Mouse (Mus musculus) stomach, embryonic 15.5 days (tissue): ENCODE data around the gene Iqca. TPM values are rescaled to one million over a fixed set of nuclear protein-coding genes. Genes with fewer than 3 reads are reported as not detected.

Experiments used
- ATAC-seq: fragments of 200-750 bp; cut with Nextera tagmentation; 2 replicates; pipeline ENCODE4 v1.8.0; 2017; ENCODE audit warnings: low read depth, moderate number of reproducible peaks, moderate TSS enrichment; ENCODE audit not compliant: insufficient read depth, low FRiP score
- H3K27ac ChIP-seq: fragments of 300-500 bp; sonication (generic); 2 replicates; pipeline ENCODE4 v1.5.1; 2015; ENCODE audit warnings: mild to moderate bottlenecking, inconsistent platforms
- H3K27me3 ChIP-seq: fragments of 300-500 bp; sonication (generic); replicated peaks from 2 replicates; pipeline ENCODE4 v1.6.1; 2015; ENCODE audit warnings: inconsistent platforms
- H3K36me3 ChIP-seq: fragments of 300-500 bp; sonication (generic); 2 replicates; pipeline ENCODE4 v1.6.1; 2015; ENCODE audit warnings: inconsistent platforms
- H3K4me1 ChIP-seq: fragments of 300-500 bp; sonication (generic); 2 replicates; pipeline ENCODE4 v1.6.1; 2015; ENCODE audit warnings: inconsistent platforms
- H3K4me2 ChIP-seq: fragments of 300-500 bp; sonication (generic); 2 replicates; pipeline ENCODE4 v1.6.1; 2015; ENCODE audit warnings: mild to moderate bottlenecking, inconsistent platforms
- H3K4me3 ChIP-seq: fragments of 300-500 bp; sonication (generic); replicated peaks from 2 replicates; pipeline ENCODE4 v1.5.1; 2015; ENCODE audit warnings: inconsistent platforms
- H3K9ac ChIP-seq: fragments of 300-500 bp; sonication (generic); 2 replicates; pipeline ENCODE4 v1.6.1; 2015; ENCODE audit warnings: inconsistent platforms
- H3K9me3 ChIP-seq: fragments of 300-500 bp; sonication (generic); 2 replicates; pipeline ENCODE4 v1.6.1; 2016; ENCODE audit warnings: inconsistent platforms
- WGBS: fragments of 180-500 bp; shearing (Covaris S2); methylation state at CpG from one replicate; pipeline ENCODE4 v1.1.7; 2015; 5-methylcytosine and 5-hydroxymethylcytosine counted together
- polyA plus RNA-seq: library from polyadenylated mRNA; unstranded; fragments of >200 nt; fragmentation: Nextera tagmentation; extraction: Ambion mirVana; gene quantifications from 2 replicates; pipeline ENCODE4 v1.2.1, GENCODE M21; 2015

Iqca gene
- polyA plus RNA-seq, 1 experiment from 2014 or later: not detected

- no peaks in the 10 kb centered on the region for H3K36me3 ChIP-seq
- H3K4me2 ChIP-seq: no peak overlapping the region
- H3K4me3 ChIP-seq: no peak overlapping the region
- H3K27ac ChIP-seq: no peak overlapping the region
- ATAC-seq: no peak
- no peaks in the 10 kb centered on the region for H3K9me3 ChIP-seq
- no peak overlapping the region for H3K9ac ChIP-seq
- WGBS: 70% methylated on average over 3 of the region's 3 CpGs
- peaks cover 4% of the 10 kb centered on the region; the same call in 1 of the 2 replicates for H3K27me3 ChIP-seq
- H3K4me1 ChIP-seq: 0 out of 2 replicates have a peak, but pooled peaks cover 3% of the 10 kb centered on the region
These were observed 153.3 kb downstream of the Iqca start for GRCm38 (mm10) chr1:89999858-90000257.

DNA sequence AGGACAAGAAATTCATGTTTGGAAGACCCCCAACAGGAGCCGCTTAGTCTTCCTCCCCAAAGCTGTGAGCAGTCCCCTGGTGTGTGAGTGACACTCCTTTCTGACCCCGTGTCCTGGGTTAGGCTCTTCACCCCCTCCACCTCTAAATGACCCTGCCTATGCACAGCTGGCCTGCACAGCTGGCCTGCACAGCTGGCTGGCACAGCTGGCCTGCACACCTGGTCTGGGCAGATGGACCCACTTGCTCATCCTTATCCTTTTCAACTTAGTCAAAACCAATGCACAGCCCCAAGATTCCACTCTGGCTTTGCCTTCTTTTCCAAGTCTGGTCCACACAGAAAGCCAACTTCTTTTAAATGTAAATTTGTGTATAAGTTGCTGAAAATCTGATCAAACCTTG is 154.5 kb downstream of the Iqca start:
- Histone ChIP-seq H3K9ac (no peak overlapping the region), H3K27me3 (peaks cover 8% of the 10 kb centered on the region; the same call in 1 of the 2 replicates), H3K4me3 (no peak overlapping the region), H3K4me2 (no peak overlapping the region), H3K4me1 (0 out of 2 replicates have a peak, but pooled peaks cover 3% of the 10 kb centered on the region), H3K9me3 (no peaks in the 10 kb centered on the region), H3K27ac (no peak overlapping the region), H3K36me3 (no peaks in the 10 kb centered on the region)
- no peak for ATAC-seq
- WGBS: 67% methylated on average over 2 of the region's 2 CpGs

DNA sequence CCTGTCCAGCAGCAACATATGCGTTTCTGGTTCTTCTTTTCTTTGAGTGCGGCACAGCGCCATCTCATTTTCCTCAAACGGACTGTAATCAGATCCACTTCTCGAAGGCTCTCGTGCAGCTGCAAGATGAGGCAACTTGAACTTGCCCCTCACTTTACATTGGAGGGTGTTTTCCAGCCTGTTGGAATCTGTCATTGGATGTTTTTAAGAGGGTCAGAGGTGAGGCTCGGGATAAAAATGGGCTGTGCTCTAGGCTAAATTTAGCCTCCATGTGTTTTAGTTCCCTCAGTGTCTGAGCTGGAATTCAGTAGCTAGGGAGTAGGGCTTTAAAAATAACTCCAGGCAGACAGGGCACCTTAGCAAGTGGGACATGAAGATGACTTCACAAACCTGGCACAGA is 155.1 kb downstream of the Iqca start:
- no peak for ATAC-seq
- Histone ChIP-seq H3K4me2 (no peak overlapping the region), H3K27me3 (peaks cover 14% of the 10 kb centered on the region), H3K36me3 (no peaks in the 10 kb centered on the region), H3K9ac (no peak overlapping the region), H3K9me3 (no peaks in the 10 kb centered on the region), H3K4me3 (no peak overlapping the region), H3K27ac (no peak overlapping the region), H3K4me1 (0 out of 2 replicates have a peak, but pooled peaks cover 3% of the 10 kb centered on the region)
- WGBS: 32% methylated on average over 7 of the region's 7 CpGs

GRCm38 (mm10) chr1:89992256-89992655 is 160.9 kb downstream of the Iqca start:
- H3K4me1 ChIP-seq: peaks cover 6% of the 10 kb centered on the region; the same call in 1 of the 2 replicates
- peak overlapping the region; percentile 36; the same call in 1 of the 2 replicates for H3K4me2 ChIP-seq
- H3K4me3 ChIP-seq: peak overlapping the region; percentile 12; the same call in 1 of the 2 replicates
- no peaks in the 10 kb centered on the region for H3K9me3 ChIP-seq
- no peak for ATAC-seq
- 3% methylated on average over 25 of the region's 25 CpGs for whole genome bisulfite sequencing
- H3K9ac ChIP-seq: no peak overlapping the region
- H3K36me3 ChIP-seq: no peaks in the 10 kb centered on the region
- H3K27me3 ChIP-seq: peaks cover 31% of the 10 kb centered on the region
- no peak overlapping the region for H3K27ac ChIP-seq

Other genes with a start within 250 kb of the Iqca start
- 0.28 and 0.31 TPM in 2 replicates for gene Gbx2, start 222.2 kb downstream of the Iqca start, polyA plus RNA-seq
- not detected in 2 replicates for gene Asb18, start 138.7 kb downstream of the Iqca start, polyA plus RNA-seq
- 18.2 and 22.6 TPM in 2 replicates for gene Ackr3, start 50.6 kb upstream of the Iqca start, polyA plus RNA-seq